Mouse (Mus musculus) CH12.LX (cell line): ENCODE results near the gene Aplp2. TPM values are rescaled to one million over a fixed set of nuclear protein-coding genes. Genes with fewer than 3 reads are reported as not detected.

Source experiments
- DNase-seq: peaks from one replicate; pipeline ENCODE4 v3.0.0-alpha.2; 2013; ENCODE audit errors: extremely low read depth
- H3K27ac ChIP-seq: 2 replicates; pipeline ENCODE4 v1.5.1; 2012; ENCODE audit warnings: low read depth, mild to moderate bottlenecking, control low read depth, moderate library complexity; ENCODE audit not compliant: insufficient read depth
- H3K27me3 ChIP-seq: replicated peaks from 2 replicates; pipeline ENCODE3; 2012; ENCODE audit warnings: inconsistent platforms
- H3K36me3 ChIP-seq, 2 experiments: replicated peaks in 1 of 2; 2 replicates each; pipeline versions ENCODE3 to v1.6.1; 2012; ENCODE audit warnings: inconsistent platforms in 1 of 2, low read length in 1 of 2, mild to moderate bottlenecking in 1 of 2, mixed read lengths in 1 of 2, moderate library complexity in 1 of 2; ENCODE audit not compliant: control insufficient read depth in 1 of 2, insufficient read depth in 1 of 2
- H3K4me1 ChIP-seq, 2 experiments: 2 replicates each; pipeline ENCODE4 v1.6.1; 2012; ENCODE audit warnings: inconsistent platforms in 1 of 2, moderate library complexity in 1 of 2; ENCODE audit not compliant: insufficient read depth in 2 of 2, control insufficient read depth in 1 of 2
- H3K4me2 ChIP-seq: 2 replicates; pipeline ENCODE4 v1.6.1; 2012; ENCODE audit warnings: low read depth, mild to moderate bottlenecking, control low read depth; ENCODE audit not compliant: poor library complexity, insufficient read depth, severe bottlenecking
- H3K4me3 ChIP-seq, 3 experiments: fragments of 150-350 bp in 1 of 3; sonication (generic) in 1 of 3; replicated peaks in 1 of 3; 2 replicates each; pipeline versions ENCODE3 to v1.5.1; 2011 to 2012; ENCODE audit warnings: low read depth in 2 of 3, low read length in 2 of 3, mild to moderate bottlenecking in 2 of 3, moderate library complexity in 2 of 3, control low read depth in 1 of 3, improper control_type of control experiment in 1 of 3, inconsistent platforms in 1 of 3, mixed read lengths in 1 of 3; ENCODE audit not compliant: poor library complexity in 1 of 3
- H3K79me2 ChIP-seq: replicated peaks from 2 replicates; pipeline ENCODE4 v1.6.1; 2012; ENCODE audit warnings: mild to moderate bottlenecking, moderate library complexity; ENCODE audit not compliant: control insufficient read depth, poor library complexity, insufficient read depth, severe bottlenecking; ENCODE audit errors: extremely low read depth
- H3K9ac ChIP-seq: 2 replicates; pipeline ENCODE4 v1.6.1; 2012; ENCODE audit warnings: low read depth, mild to moderate bottlenecking, control low read depth, moderate library complexity; ENCODE audit not compliant: insufficient read depth
- H3K9me3 ChIP-seq: replicated peaks from 2 replicates; pipeline ENCODE3; 2012; ENCODE audit warnings: low read length, inconsistent platforms, mixed read lengths
- CHD2 ChIP-seq: IDR thresholded peaks from 2 replicates; pipeline ENCODE4 v1.6.1; 2011; ENCODE audit warnings: low read length, improper control_type of control experiment
- CTCF ChIP-seq, 2 experiments: IDR thresholded peaks in 1 of 2; conservative IDR thresholded peaks in 1 of 2; 2 replicates each; pipeline ENCODE4 v1.5.1; 2011 to 2012; ENCODE audit warnings: low read depth in 2 of 2, low read length in 2 of 2, improper control_type of control experiment in 1 of 2, inconsistent platforms in 1 of 2, mild to moderate bottlenecking in 1 of 2, moderate library complexity in 1 of 2
- E2F4 ChIP-seq: IDR thresholded peaks from 2 replicates; pipeline ENCODE4 v1.6.1; 2011; ENCODE audit warnings: low read depth, low read length, improper control_type of control experiment; ENCODE audit not compliant: insufficient replicate concordance
- ELF1 ChIP-seq: IDR thresholded peaks from 2 replicates; pipeline ENCODE4 v1.6.1; 2014; ENCODE audit warnings: low read depth, mild to moderate bottlenecking, inconsistent platforms, low read length, improper control_type of control experiment
- EP300 ChIP-seq: IDR thresholded peaks from 2 replicates; pipeline ENCODE4 v1.6.1; 2011; ENCODE audit warnings: low read length, improper control_type of control experiment
- ETS1 ChIP-seq: conservative IDR thresholded peaks from 2 replicates; pipeline ENCODE4 v1.6.1; 2012; ENCODE audit warnings: low read depth, mild to moderate bottlenecking, inconsistent platforms, low read length, improper control_type of control experiment, moderate library complexity
- GABPA ChIP-seq: IDR thresholded peaks from 2 replicates; pipeline ENCODE4 v1.6.1; 2012; ENCODE audit warnings: low read depth, low read length, improper control_type of control experiment, inconsistent platforms; ENCODE audit not compliant: insufficient replicate concordance
- HCFC1 ChIP-seq: IDR thresholded peaks from 2 replicates; pipeline ENCODE4 v1.6.1; 2012; ENCODE audit warnings: low read depth, mild to moderate bottlenecking, inconsistent platforms, low read length, improper control_type of control experiment
- JUN ChIP-seq: IDR thresholded peaks from 2 replicates; pipeline ENCODE4 v1.6.1; 2011; ENCODE audit warnings: low read depth, mild to moderate bottlenecking, low read length, improper control_type of control experiment, moderate library complexity; ENCODE audit not compliant: insufficient read depth
- KAT2A ChIP-seq: IDR thresholded peaks from 2 replicates; pipeline ENCODE4 v1.6.1; 2012; ENCODE audit warnings: low read length, improper control_type of control experiment, inconsistent platforms; ENCODE audit not compliant: insufficient replicate concordance
- MAFK ChIP-seq: IDR thresholded peaks from 2 replicates; pipeline ENCODE4 v1.6.1; 2011; ENCODE audit warnings: low read length, improper control_type of control experiment; ENCODE audit not compliant: insufficient replicate concordance
- NRF1 ChIP-seq: IDR thresholded peaks from 2 replicates; pipeline ENCODE4 v1.6.1; 2014; ENCODE audit warnings: low read depth, mild to moderate bottlenecking, inconsistent platforms, low read length, improper control_type of control experiment, moderate library complexity
- POLR2A ChIP-seq: IDR thresholded peaks from 2 replicates; pipeline ENCODE4 v1.6.1; 2011; ENCODE audit warnings: low read depth, mild to moderate bottlenecking, improper control_type of control experiment, low read length
- POLR2AphosphoS2 ChIP-seq: IDR thresholded peaks from 2 replicates; pipeline ENCODE4 v1.6.1; 2011; ENCODE audit warnings: low read depth, low read length, improper control_type of control experiment
- RCOR1 ChIP-seq: conservative IDR thresholded peaks from 2 replicates; pipeline ENCODE4 v1.6.1; 2012; ENCODE audit warnings: low read depth, mild to moderate bottlenecking, inconsistent platforms, low read length, improper control_type of control experiment
- SMC3 ChIP-seq: IDR thresholded peaks from 2 replicates; pipeline ENCODE4 v1.6.1; 2011; ENCODE audit warnings: low read depth, low read length, improper control_type of control experiment
- TBP ChIP-seq: conservative IDR thresholded peaks from 2 replicates; pipeline ENCODE4 v1.6.1; 2011; ENCODE audit warnings: low read depth, low read length, improper control_type of control experiment
- UBTF ChIP-seq: IDR thresholded peaks from 2 replicates; pipeline ENCODE4 v1.6.1; 2012; ENCODE audit warnings: low read depth, mild to moderate bottlenecking, inconsistent platforms, low read length, improper control_type of control experiment, moderate library complexity
- USF2 ChIP-seq: conservative IDR thresholded peaks from 2 replicates; pipeline ENCODE4 v1.6.1; 2011; ENCODE audit warnings: low read depth, low read length, improper control_type of control experiment
- ZC3H11A ChIP-seq: IDR thresholded peaks from 2 replicates; pipeline ENCODE4 v1.6.1; 2012; ENCODE audit warnings: low read depth, mild to moderate bottlenecking, inconsistent platforms, low read length, improper control_type of control experiment
- ZKSCAN1 ChIP-seq: IDR thresholded peaks from 2 replicates; pipeline ENCODE4 v1.6.1; 2012; ENCODE audit warnings: low read depth, inconsistent platforms, low read length, improper control_type of control experiment, borderline replicate concordance
- ZNF384 ChIP-seq: IDR thresholded peaks from 2 replicates; pipeline ENCODE4 v1.6.1; 2012; ENCODE audit warnings: low read depth, low read length, improper control_type of control experiment, inconsistent platforms
- dilution Hi-C: fragments of 300-500 bp; cut with MboI; formaldehyde crosslinking; loops from 2 replicates; pipeline ENCODE4 v1.14.3; 2020; ENCODE audit warnings: low sequenced_read_pairs; ENCODE audit not compliant: extremely low pct_unique_long_range_greater_than_20kb, extremely low pct_ligation_motif_present
- in situ Hi-C: fragments of 300-500 bp; cut with MboI; formaldehyde crosslinking; loops from 3 replicates; pipeline ENCODE4 v1.14.3; 2019; ENCODE audit warnings: low sequenced_read_pairs, low pct_ligation_motif_present, low pct_unique_long_range_greater_than_20kb, mixed read lengths
- polyA plus RNA-seq: library from polyadenylated mRNA; unstranded; fragments of >175 nt; gene quantifications from 2 replicates; pipeline ENCODE4 v1.2.1, GENCODE M21; 2012; ENCODE audit warnings: low read depth; ENCODE audit not compliant: insufficient read length
- total RNA-seq, 2 experiments: library from RNA; depleted of rRNA; stranded (reverse); fragments of 300-350 nt in 1 of 2; fragments of >200 nt in 1 of 2; gene quantifications; 2 replicates each; pipeline ENCODE4 v1.2.3; 2012 to 2014

The Aplp2 gene
- total and polyA plus RNA-seq, 3 experiments: 30.4 to 52.7 (median 44.3) TPM

DNA sequence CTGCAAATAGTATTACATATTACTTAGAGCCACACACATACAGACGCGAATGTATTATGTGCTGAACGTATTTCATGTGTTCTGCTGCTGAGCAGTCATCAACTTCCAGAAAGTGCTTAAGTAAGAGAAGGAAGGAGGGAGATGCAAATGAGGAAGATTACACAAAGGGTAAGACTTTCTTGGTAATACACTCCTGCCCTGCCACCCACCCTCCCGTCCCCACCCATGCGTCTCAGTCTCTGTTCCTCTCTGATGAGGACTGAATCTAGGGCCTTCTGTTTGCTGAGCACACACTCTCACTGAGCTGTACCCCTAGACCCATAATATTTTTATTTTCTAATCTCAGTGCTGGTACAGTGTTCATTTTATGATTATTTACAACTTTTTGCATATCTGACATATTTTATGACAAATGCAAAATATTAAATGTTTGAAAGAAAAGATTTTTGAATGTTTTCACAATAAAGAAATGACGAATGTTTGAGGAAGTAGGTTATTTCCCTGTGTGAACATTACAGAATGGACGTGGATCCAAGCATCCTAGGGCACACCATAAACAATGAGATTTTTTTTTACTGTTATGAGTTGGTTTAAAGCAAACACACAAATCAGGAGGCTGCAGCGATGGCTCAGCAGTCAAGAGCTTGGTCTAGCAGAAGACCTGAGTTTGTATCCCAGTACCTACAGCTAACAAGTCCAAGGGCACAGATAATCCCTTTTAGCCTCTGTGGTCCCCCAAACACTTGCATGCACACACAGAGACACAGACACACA is 36.0 kb upstream of the Aplp2 start:
- H3K9me3 ChIP-seq: no peaks in the 10 kb centered on the region
- H3K4me2 ChIP-seq: no peak overlapping the region
- H3K27me3 ChIP-seq: no peaks in the 10 kb centered on the region
- TF ChIP-seq UBTF (no peak), CTCF (conservative IDR thresholded peaks at IDR 0.05 in 1 of 2, IDR thresholded peaks at IDR 0.05 in 1 of 2; ENCODE audit: low read depth in 2 of 2, low read length in 2 of 2) (no peak), KAT2A (no peak), MAFK (no peak), ELF1 (no peak), USF2 (no peak)
- H3K4me3 ChIP-seq: no peak overlapping the region
- H3K36me3 ChIP-seq: no peaks in the 10 kb centered on the region
- in situ Hi-C loops (no loop called here), dilution Hi-C loops (no loop called here)
- peak; percentile 42 for DNase-seq
- peaks cover 6 to 28% of the 10 kb centered on the region in 2 experiments; a peak in 3 of 4 replicates for H3K4me1 ChIP-seq
- H3K79me2 ChIP-seq: no peaks in the 10 kb centered on the region
- H3K27ac ChIP-seq: no peak overlapping the region
- no peak overlapping the region for H3K9ac ChIP-seq

DNA sequence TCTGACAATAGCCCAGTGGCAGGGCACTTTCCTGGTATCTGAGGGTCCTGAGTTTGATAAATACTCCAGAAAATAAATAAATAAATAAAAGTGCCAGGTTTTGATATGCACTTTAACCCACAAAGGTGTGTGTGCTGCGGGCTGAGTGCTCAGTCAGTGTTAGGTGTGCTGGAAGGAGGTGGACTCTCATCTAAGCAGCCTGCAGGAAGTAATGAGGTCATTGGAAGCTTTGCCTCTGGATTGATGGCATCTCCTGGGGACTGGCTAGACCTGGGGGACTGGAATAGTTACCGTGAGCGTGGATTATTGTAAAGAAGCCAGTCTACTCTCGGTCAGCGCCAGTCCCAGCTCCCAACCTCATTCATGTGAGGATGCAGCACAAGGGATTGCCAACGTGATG is 34.8 kb upstream of the Aplp2 start:
- H3K4me2 ChIP-seq: no peak overlapping the region
- H3K9me3 ChIP-seq: no peaks in the 10 kb centered on the region
- dilution Hi-C loops (no loop called here), in situ Hi-C loops (no loop called here)
- DNase-seq: no peak
- H3K79me2 ChIP-seq: no peaks in the 10 kb centered on the region
- no peak overlapping the region for H3K27ac ChIP-seq
- TF ChIP-seq NRF1: no peak
- no peak for TF ChIP-seq HCFC1
- no peak for TF ChIP-seq UBTF
- no peak for TF ChIP-seq GABPA
- TF ChIP-seq ZNF384: no peak
- TF ChIP-seq ETS1: no peak
- no peaks in the 10 kb centered on the region for H3K27me3 ChIP-seq
- no peak overlapping the region for H3K4me3 ChIP-seq
- no peaks in the 10 kb centered on the region for H3K36me3 ChIP-seq
- H3K4me1 ChIP-seq: peaks cover 6 to 23% of the 10 kb centered on the region in 2 experiments; a peak in 3 of 4 replicates
- H3K9ac ChIP-seq: no peak overlapping the region

GRCm38 (mm10) chr9:31245006-31245405 is 33.4 kb upstream of the Aplp2 start:
- dilution Hi-C loops (no loop called here), in situ Hi-C loops (no loop called here)
- Histone ChIP-seq H3K4me1 (peaks cover 6 to 23% of the 10 kb centered on the region in 2 experiments; a peak in 3 of 4 replicates), H3K79me2 (no peaks in the 10 kb centered on the region), H3K36me3 (no peaks in the 10 kb centered on the region), H3K9me3 (no peaks in the 10 kb centered on the region), H3K4me3 (no peak overlapping the region), H3K4me2 (no peak overlapping the region), H3K9ac (no peak overlapping the region), H3K27me3 (no peaks in the 10 kb centered on the region), H3K27ac (no peak overlapping the region)
- no peak for DNase-seq
- TF ChIP-seq SMC3 (no peak), TBP (no peak), KAT2A (no peak), POLR2AphosphoS2 (no peak), POLR2A (no peak), JUN (no peak), ETS1 (no peak), UBTF (no peak), EP300 (no peak), GABPA (no peak), E2F4 (no peak), ZC3H11A (no peak), MAFK (no peak), CHD2 (no peak), ZKSCAN1 (no peak), HCFC1 (no peak), CTCF (conservative IDR thresholded peaks at IDR 0.05 in 1 of 2, IDR thresholded peaks at IDR 0.05 in 1 of 2; ENCODE audit: low read depth in 2 of 2, low read length in 2 of 2) (no peak), RCOR1 (no peak)
